Mouse (Mus musculus) kidney, adult 2 months (tissue): ENCODE measurements around the gene Hist1h3a.

ENCODE experiments used
- CTCF ChIP-seq: fragments of 200-500 bp; conservative IDR thresholded peaks from 2 replicates; pipeline ENCODE4 v1.5.1; 2011; ENCODE audit warnings: low read depth, mild to moderate bottlenecking, control low read depth, low read length, moderate library complexity, mixed read lengths; ENCODE audit not compliant: insufficient read depth, insufficient read length
- POLR2A ChIP-seq: fragments of 200-500 bp; IDR thresholded peaks from one replicate; pipeline ENCODE4 v1.6.1; 2011; ENCODE audit warnings: low read depth, low read length, control low read depth

DNA sequence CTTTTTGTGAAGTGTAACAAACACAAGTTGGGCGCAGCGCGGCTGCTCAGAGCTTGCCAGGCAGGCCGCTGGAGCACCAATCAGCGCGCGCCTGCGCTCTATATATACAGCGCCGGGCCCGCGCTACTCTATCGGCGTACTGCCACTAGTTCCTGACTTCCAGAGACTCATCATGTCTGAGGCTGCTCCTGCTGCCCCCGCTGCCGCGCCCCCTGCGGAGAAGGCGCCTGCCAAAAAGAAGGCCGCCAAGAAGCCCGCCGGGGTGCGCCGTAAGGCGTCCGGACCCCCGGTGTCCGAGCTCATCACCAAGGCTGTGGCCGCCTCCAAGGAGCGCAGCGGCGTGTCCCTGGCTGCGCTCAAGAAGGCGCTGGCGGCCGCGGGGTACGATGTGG lies 23.5 kb downstream of the Hist1h3a start, which contains the start of gene Hist1h1c:
- TF ChIP-seq POLR2A: peak; percentile 91
- no peak for TF ChIP-seq CTCF
